Mouse (Mus musculus): ENCODE data around the gene Zfp981. TPM values are rescaled to one million over a fixed set of nuclear protein-coding genes. Genes with fewer than 3 reads are reported as not detected.
A peak's percentile ranks its signal among the peaks of the same experiment; 100 is the strongest.
"Not testable (repeated sequence)": the region's sequence is repeated elsewhere in the genome, so short reads cannot be mapped to it uniquely, and the experiment has no call there.

Gene Zfp981
- polyA plus RNA-seq, 1 experiment = not detected

- H3K27me3 ChIP-seq (replicated peaks); H3K4me1 ChIP-seq; H3K36me3 ChIP-seq (replicated peaks; ENCODE audit: low read length); H3K4me3 ChIP-seq (replicated peaks): not testable (repeated sequence)
- peaks cover 30% of the 10 kb centered on the region for H3K9me3 ChIP-seq
Measured at GRCm38 (mm10) chr4:146476260-146476659, 25.6 kb upstream of the Zfp981 start.

GRCm38 (mm10) chr4:146476959-146477358, 24.9 kb upstream of the Zfp981 start:
- peaks cover 34% of the 10 kb centered on the region for H3K9me3 ChIP-seq
- not testable (repeated sequence) for H3K4me1 ChIP-seq; H3K36me3 ChIP-seq (replicated peaks; ENCODE audit: low read length)

GRCm38 (mm10) chr4:146480376-146481096, 21.3 kb upstream of the Zfp981 start:
- not testable (repeated sequence) for H3K36me3 ChIP-seq (replicated peaks; ENCODE audit: low read length); H3K4me1 ChIP-seq; H3K27me3 ChIP-seq (replicated peaks)
- H3K4me3 ChIP-seq (replicated peaks) = peak overlapping the region; percentile 26
- H3K9me3 ChIP-seq = peaks cover 57% of the 10 kb centered on the region

More at GRCm38 (mm10) chr4:146476959-146477358, 24.9 kb upstream of the Zfp981 start:
- H3K27me3 ChIP-seq (replicated peaks); H3K4me3 ChIP-seq (replicated peaks): not testable (repeated sequence)

DNA sequence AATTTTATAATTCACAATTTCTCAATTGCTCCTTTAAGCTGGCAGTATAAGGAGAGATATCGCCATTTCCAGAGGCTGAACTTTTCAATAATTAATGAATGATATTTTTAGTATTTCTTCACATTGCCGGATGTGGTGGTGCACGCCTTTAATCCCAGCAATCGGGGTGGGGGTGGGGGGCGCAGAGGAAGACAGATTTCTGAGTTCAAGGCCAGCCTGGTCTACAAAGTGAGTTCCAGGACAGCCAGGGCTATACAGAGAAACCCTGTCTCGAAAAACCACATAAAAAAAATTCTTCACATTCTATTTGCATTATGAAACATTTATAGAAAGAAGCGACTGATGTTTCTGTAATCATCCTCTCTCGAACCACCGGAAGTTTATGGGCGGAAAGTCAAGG, 19.3 kb upstream of the Zfp981 start:
- not testable (repeated sequence) for H3K36me3 ChIP-seq (replicated peaks; ENCODE audit: low read length); H3K27me3 ChIP-seq (replicated peaks); H3K4me3 ChIP-seq (replicated peaks); H3K4me1 ChIP-seq
- H3K9me3 ChIP-seq = peaks cover 44% of the 10 kb centered on the region

DNA sequence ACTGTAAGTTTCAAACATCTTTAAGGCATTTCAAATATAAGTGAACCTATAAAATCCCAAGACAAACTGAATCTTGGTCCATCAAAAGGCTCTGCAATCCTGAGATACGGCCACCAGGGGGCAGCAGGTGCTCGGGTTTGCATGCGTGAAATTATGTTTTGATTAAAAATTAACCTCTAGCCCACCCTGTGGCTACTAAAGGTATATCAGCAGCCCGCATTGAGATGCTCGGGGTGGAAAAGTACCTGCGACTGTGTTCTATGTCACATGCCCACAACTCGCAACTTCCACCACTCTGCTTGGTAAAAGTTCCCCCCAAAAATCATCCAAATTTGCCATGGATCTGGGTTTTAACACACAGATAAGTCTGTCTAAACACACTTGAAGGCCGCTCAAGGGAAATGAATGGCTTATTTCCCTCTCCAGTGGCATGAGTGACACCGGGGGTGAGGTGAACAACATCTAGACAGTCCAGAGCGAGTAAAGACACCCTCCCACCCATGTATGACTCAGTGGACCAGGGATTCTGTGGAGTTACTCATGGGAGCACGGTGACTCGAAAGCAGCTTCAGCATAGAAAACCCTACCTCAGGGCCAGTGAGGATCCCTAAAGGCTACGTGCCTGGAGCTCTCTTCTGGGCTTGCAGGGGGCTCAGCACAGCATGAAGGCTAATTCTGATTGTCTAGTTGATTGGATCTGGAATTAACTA, 18.1 kb upstream of the Zfp981 start:
- H3K4me3 ChIP-seq (replicated peaks) = not testable (repeated sequence)
- peaks cover 41% of the 10 kb centered on the region for H3K9me3 ChIP-seq

GRCm38 (mm10) chr4:146484676-146485075, 17.2 kb upstream of the Zfp981 start:
- H3K27me3 ChIP-seq (replicated peaks); H3K36me3 ChIP-seq (replicated peaks; ENCODE audit: low read length); H3K4me1 ChIP-seq; H3K4me3 ChIP-seq (replicated peaks): not testable (repeated sequence)
- H3K9me3 ChIP-seq = peaks cover 45% of the 10 kb centered on the region

More for the DNA sequence above, 18.1 kb upstream of the Zfp981 start:
- not testable (repeated sequence) for H3K36me3 ChIP-seq (replicated peaks; ENCODE audit: low read length); H3K27me3 ChIP-seq (replicated peaks); H3K4me1 ChIP-seq

GRCm38 (mm10) chr4:146485183-146485939, 16.5 kb upstream of the Zfp981 start:
- not testable (repeated sequence) for H3K4me1 ChIP-seq; H3K27me3 ChIP-seq (replicated peaks); H3K4me3 ChIP-seq (replicated peaks); H3K36me3 ChIP-seq (replicated peaks; ENCODE audit: low read length)
- peaks cover 43% of the 10 kb centered on the region for H3K9me3 ChIP-seq

- not testable (repeated sequence) for H3K27me3 ChIP-seq (replicated peaks); H3K4me3 ChIP-seq (replicated peaks); H3K36me3 ChIP-seq (replicated peaks; ENCODE audit: low read length); H3K4me1 ChIP-seq
- peaks cover 36% of the 10 kb centered on the region for H3K9me3 ChIP-seq
Measured at GRCm38 (mm10) chr4:146486753-146487152, 15.1 kb upstream of the Zfp981 start.

GRCm38 (mm10) chr4:146489196-146489595, 12.6 kb upstream of the Zfp981 start:
- peaks cover 37% of the 10 kb centered on the region for H3K9me3 ChIP-seq
- H3K4me3 ChIP-seq (replicated peaks) = not testable (repeated sequence)

GRCm38 (mm10) chr4:146491993-146492392, 9.8 kb upstream of the Zfp981 start:
- H3K36me3 ChIP-seq (replicated peaks; ENCODE audit: low read length); H3K4me3 ChIP-seq (replicated peaks); H3K27me3 ChIP-seq (replicated peaks); H3K4me1 ChIP-seq: not testable (repeated sequence)
- H3K9me3 ChIP-seq = peaks cover 24% of the 10 kb centered on the region

More at GRCm38 (mm10) chr4:146489196-146489595, 12.6 kb upstream of the Zfp981 start:
- not testable (repeated sequence) for H3K4me1 ChIP-seq; H3K27me3 ChIP-seq (replicated peaks); H3K36me3 ChIP-seq (replicated peaks; ENCODE audit: low read length)

DNA sequence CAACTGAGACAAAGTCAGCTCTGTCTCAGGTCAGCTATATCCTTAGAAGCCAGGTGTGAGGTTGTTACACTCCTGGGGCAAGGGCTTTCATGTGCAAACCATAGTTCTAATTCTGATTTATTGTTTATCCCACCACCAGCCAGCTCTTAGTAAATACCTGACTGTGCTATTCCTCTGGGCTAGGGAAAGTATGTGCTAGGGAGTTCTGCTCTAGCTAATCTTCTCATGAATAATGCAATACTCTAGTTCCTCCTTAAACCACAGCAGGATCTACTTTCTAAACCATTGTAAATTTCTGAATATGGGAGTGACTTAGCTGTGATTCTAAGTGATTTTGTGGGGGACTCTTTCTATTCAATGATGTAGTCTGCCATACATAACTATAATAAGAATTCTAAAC, 9.4 kb upstream of the Zfp981 start:
- Histone ChIP-seq H3K36me3 (replicated peaks; ENCODE audit: low read length) (no peaks in the 10 kb centered on the region), H3K27me3 (replicated peaks) (no peaks in the 10 kb centered on the region), H3K4me1 (no peaks in the 10 kb centered on the region), H3K9me3 (peaks cover 24% of the 10 kb centered on the region), H3K4me3 (replicated peaks) (no peak overlapping the region)
- TF ChIP-seq GATA1 (IDR thresholded peaks at IDR 0.05; ENCODE audit: borderline replicate concordance, low read length) = no peak
- no peak for TF ChIP-seq FLI1 (IDR thresholded peaks at IDR 0.05; ENCODE audit: low read length)

Measured in megakaryocyte, embryonic 14.5 days (primary cell).